Mouse (Mus musculus) spleen, adult 18-20 months (tissue): ENCODE measurements at regions not wholly inside any gene's neighbourhood (a gene's known extent, or its start where the extent isn't known, plus 50 kb on each side); places are given as distances from the start of the nearest gene placed in this dataset.
A peak's percentile ranks its signal among the peaks of the same experiment; 100 is the strongest.

Experiments
- DNase-seq, 2 experiments: peaks; one replicate each; pipeline ENCODE4 v3.0.0; 2022; ENCODE audit warnings: mixed read lengths in 2 of 2

DNA sequence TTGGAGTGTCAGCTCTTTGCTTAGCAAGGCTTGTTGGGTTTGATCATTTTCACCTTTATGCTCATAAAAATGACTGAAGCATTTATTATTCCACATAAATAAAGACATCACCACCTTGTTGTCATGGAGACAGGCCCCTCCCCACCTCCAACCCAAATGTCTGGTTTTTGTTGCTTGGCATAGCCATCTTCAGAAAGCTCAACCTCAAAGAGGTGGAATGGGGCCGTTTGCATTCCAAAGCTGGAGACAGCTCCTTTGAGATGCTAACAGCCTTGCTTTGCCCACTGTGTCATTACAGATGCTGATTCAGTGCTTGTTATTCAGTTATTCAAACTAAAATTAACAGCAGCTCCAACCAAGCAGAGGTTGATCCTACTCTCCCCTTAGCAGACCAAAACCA, 51.9 kb upstream of the Lgalsl start:
- DNase-seq = no peak

DNA sequence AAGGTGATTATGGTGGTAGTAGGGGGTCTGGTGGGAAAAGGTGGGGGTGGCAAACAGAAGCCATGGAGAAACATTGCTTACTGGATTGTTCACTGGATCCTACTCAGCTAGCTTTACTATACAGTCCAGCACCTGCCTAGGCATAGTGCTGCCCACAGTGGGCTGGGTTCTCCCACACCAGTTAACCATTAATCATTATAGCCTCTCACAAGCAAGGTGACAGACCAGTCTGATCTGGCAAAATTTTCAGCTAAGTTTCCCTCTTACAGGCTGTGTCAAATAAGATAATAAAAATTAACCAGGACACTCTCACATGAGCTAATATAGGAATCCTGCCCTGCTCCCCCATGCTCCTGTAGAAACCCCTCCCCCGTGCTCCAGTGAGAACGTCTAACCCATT, 53.1 kb upstream of the Lgalsl start:
- no peak for DNase-seq

DNA sequence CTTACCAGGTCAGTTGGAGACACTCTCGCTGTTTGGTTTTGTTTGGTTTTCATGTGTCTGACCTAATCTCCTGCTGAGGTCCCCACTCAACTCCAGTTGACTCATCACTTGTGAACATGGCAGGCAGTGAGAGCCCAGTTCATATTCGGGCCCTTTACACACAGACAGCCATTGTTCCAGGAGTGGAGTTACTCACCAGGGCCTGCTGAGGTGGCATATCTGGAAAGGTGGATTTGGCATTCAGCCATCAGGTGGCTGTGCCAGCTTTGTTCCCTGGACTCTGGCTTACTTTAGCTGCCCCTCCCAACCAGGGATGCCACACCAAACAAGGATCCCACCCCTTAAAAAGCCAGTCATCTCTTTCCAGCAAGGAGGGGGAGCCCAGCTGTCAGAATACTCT, 56.2 kb upstream of the Lgalsl start:
- no peak for DNase-seq

DNA sequence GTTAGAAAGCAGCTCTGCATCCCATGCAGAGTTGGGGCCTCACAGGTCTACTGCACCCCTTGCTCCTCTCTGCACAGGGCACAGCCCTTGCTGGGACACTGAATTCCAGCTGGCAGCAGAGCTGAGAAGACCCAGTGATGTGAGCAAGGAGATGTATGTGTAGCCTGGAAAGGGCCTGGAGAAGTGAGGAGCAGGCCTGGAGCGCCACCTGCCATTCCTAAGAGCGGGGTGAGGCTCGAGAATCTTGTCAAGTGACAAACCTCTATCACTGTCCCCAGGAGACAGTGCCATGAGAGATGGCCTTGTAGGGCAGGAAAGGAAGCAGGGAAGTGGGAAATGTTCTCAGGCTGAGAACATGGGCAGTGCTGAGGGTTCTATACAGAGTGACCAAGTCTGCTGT, 59.6 kb upstream of the Lgalsl start:
- no peak for DNase-seq

DNA sequence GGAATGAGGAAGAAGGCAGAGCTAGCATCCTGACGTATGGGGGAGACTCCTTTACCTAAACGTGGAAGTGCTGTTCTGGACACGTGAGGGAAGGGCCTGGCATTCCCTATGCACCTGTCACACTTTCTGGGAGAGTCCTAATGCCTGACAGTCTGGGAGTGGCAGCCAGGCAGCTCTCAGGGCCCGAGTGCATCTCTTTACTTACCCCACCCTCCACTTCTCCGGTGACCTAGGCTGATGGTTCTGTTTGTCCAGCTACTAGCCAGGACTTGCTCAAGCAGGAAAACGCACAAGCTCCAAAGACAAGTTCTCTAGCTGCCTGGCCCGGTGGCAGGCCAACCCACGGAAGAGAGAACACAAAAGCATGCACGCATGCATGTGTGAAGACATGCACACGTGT, 60.9 kb upstream of the Lgalsl start:
- DNase-seq = no peak

DNA sequence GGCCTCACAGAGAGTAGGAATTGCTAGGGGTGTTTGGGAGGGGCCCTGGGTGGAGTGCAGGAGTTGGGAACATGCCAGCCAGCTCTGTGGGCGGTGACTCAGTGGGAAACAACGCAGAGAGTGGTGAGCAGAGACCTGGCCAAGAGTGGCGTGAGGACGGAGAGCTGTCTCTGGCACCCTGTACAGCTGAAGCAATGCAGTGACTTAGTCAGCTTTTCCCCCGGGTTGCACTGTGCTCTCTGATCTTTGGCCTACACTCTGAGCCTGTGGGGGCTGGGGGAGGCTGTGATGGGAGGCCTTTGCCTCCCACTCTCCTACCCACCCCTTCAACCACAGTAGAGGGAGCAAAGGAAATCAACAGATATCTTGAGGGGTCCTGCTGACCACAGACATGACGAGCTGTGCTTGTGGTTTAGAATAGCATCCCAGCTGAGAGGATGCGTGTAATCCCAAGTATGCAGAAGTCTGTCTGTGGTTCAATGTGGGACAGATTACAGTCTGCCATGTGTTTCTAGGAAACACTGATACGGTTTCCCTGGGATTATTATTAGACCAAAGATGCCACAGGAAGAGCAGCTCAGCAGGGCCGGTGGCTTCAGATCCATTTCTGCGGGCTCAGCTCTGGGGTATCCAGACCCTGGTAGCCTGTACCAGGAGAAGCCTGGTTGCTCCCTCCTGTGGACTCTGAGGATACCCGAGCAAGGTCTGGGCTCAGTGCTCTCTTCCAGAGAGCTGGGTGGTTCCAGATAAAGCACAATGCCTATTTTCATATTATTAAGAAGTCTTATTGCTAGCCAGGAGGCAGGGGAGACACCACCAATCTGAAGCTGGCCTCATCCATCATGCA, 65.6 kb upstream of the Lgalsl start:
- no peak for DNase-seq

DNA sequence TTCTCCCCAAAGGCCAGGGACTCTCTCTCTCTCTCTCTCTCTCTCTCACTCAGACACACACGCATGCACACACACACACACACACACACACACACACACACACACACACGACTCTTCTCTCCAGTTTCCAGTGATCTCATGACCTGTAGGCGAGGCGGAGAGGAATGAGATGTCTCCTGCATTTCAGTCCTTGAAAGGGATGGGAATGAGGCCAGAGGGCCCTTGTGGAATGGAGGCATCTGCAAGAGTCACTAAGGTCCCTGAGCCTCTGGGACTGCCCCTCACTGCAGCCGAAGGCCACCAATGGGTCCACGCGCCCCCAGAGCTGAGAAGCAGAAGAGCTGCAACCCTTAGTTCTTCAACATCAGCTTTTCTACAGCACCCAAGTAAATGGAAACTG, 66.6 kb upstream of the Lgalsl start:
- DNase-seq = no peak

DNA sequence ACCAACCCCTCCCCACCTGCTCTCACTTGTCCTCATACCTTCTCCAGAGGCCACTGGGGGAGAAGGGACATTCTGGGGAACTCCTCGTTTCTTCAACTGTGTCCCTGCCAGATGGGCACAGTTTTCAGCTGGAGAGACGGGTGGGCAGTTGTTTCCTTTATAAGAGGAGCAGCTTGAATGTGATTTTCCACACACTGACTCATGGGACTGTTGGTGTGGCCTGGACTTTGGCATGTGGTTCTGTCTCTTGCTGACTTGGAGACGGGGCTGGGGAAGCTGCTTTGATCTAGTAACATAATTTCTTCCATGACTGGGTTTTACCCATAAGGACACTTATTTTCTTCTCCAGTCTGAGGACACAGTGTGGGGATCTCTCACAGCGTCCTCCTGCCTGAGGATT, 67.7 kb upstream of the Lgalsl start:
- DNase-seq = no peak

DNA sequence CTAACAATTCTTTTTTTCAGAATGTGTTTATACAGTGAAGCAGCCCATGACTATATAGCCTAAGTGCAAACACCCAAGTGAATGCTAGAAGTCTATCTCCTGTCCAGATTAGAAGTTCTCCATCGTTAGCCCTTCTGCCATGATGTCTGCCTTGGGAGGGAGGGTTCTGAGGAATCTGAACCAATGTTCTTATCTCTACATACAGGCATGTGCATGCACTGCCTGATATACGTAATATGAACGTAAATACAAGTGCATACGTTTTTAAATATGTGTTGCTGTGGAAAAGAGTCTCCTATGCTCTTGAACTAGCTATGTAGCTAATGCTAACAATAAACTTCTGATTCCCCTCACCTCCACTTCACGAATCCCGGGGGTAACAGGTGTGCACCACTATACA, 68.9 kb upstream of the Lgalsl start:
- DNase-seq = no peak

DNA sequence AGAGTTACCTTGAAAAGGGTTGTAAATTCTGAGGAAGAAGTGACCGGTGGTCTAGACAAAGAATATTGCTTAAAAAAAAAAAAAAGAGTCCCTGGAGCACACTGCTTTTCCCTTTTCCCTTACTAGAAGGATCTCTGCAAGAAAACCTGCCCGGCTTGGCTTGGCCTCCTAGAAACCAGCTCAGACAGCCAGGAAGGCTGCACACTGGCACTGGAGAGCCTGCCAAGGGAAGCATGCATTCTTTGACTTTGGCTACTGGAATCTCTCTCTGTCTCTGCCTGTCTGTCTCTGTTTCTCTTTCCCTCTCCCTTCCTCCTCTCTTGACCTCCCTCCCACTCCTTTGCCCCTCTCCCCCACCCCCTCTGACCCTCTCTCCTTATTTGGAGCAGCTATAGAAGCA, 71.1 kb upstream of the Lgalsl start:
- DNase-seq = no peak

DNA sequence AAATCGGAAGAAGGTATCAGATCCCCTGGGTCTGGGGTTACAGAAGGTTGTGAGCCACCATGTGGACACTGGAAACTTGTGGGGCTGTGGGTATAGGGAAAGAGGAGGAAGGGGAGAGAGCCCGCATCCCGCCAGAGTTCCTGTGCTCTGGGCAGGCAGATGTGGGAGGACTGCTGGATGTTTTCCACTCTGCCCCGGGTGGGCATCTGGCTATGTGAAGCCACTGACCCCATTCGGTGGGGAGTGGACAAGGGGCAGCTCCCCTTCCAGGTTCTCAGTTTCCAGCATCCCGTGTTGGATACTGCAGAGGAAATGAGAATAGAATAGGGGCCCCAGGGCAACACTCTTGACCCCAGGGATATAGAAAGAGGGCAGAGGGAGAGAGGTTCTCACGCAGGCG, 72.1 kb upstream of the Lgalsl start:
- DNase-seq = no peak

DNA sequence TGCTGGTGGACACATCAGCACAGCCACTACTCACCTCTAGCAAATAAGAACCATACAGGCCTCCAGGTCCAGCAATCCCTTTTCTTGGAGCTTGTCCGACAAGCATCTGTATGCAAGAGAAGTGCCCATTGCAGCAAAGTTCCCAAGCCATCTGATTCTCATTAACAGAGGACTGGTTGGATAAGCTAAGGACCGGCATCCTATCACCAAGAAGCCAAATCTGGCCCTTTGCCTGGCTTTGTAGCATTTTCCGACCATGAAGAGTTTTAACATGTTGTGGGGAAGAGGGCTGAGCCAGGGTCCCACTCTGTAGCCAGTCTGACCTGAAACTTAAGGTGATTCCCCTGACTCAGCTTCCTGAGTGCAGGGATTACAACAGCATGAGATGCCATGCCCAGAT, 77.1 kb upstream of the Lgalsl start:
- DNase-seq = no peak

DNA sequence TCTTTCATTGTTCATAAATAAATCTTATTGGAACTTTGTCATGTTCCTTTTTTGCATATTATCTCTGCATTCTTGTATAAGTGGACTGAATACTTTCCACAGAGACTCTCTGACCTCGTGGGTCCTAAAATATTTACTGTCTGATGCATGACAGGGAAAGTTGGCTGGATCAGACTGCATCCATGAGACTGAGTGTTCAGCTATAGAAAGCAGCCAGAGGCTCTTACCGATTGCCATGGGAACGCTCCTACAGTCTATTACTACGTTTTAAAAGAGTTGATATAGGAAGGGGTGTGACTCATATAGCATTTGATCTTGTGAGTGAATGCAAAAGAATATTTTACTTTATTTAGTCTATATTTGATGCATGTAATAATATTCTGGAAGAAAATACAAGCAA, 77.6 kb upstream of the Lgalsl start:
- no peak for DNase-seq

DNA sequence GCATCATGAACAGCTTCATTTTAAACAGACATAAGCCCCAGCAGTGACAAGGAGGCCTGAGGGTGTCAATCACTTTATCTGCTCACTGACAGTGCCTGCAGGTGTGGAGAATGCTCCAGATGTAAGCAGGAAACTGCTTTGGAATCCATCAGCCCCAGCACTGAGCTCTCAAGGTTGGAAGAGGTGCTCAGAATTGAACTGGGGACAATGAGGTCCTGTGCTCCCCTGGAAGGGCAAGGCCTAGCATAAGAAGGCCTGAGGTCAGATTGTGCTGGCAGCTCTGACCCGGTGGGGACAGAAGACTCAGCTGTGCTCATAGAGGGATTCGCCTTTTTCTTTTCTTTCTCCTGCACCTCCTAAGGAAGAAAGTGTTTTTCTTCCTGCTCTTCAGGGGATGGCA, 82.2 kb upstream of the Lgalsl start:
- DNase-seq = no peak

DNA sequence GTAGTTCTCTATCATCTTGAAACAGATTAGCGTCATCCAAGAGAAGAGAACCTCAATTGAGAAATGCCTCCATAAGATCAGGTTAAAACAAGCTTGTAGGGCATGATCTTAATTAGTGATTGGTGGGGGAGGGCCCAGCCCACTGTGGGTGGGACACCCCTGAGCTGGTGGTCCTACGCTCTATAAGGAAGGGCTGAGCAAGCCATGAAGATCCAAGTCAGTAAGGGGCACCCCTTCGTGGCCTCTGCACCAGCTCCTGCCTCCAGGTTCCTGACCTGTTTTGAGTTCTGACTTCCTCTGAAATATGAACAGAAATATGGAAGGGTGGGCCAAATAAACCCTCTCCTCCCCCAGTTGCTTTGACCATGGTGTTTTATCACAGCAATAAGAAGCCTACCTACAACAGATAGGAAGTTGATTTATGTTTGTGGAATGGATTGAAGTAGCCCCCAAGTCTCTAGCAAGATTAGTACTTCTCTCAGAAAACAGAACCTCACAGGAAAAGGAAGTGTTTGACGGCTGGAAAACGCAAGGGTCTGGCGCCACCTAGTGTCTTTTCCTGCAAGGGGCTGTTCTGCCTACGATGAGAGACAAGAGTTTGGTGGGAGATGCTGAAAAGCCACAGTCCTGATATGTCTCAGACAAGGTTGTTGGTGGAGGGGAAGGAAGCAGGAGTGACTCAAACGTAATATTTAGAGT, 82.9 kb upstream of the Lgalsl start:
- peak; percentile 65 to 78 for DNase-seq

DNA sequence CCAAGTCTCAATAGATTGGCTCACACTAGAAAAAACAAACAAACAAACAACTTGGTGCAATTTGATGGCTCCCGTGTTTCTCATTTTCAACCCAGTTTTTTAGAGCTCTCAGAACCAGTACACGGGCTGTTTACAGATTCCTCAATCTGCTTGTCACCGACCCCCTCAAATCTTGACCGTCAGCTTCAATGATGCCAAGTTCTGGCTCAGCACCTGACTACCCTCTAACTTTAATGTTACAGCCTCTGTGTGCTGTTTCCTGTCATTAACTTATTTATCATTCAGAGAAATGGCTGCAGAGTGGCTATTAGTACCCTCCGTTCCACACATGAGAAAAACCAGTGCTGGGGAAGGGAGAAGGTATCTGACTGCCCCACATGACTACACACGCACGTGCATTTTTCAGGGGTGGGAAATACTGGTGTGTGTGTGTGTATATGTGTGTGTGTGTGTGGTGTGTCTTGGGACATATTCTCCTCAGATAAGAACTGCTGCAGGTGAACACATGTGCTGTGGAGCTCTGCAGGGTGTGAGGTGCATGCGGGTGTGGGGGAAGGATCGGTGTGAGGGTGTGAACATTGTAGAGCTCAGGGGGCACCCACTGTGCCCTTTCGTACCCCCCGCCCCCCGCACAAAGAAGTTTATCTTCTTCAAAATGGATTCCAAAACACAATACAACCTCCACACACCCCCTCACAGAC, 83.6 kb upstream of the Lgalsl start:
- no peak for DNase-seq

DNA sequence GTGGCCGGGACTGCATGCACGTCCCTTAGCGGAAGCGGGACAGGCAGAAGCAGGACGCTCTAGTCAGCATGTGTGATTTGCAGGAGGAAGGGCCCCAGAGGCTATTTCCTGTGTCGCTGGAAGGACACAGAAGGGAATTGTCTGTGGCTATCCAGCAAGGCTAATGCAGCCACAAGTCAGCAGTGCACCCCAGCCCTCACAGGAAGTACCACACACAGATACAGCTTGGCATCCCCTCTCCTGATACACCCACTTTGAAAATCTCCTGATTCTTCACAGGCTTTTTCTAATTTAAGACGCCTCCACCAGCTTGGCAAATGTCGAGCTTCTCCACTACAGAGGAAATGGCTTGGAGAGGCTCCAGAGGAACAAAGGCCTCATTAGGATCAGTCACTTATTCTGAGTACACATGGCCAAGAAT, 84.3 kb upstream of the Lgalsl start:
- peak; percentile 16 to 18 for DNase-seq

DNA sequence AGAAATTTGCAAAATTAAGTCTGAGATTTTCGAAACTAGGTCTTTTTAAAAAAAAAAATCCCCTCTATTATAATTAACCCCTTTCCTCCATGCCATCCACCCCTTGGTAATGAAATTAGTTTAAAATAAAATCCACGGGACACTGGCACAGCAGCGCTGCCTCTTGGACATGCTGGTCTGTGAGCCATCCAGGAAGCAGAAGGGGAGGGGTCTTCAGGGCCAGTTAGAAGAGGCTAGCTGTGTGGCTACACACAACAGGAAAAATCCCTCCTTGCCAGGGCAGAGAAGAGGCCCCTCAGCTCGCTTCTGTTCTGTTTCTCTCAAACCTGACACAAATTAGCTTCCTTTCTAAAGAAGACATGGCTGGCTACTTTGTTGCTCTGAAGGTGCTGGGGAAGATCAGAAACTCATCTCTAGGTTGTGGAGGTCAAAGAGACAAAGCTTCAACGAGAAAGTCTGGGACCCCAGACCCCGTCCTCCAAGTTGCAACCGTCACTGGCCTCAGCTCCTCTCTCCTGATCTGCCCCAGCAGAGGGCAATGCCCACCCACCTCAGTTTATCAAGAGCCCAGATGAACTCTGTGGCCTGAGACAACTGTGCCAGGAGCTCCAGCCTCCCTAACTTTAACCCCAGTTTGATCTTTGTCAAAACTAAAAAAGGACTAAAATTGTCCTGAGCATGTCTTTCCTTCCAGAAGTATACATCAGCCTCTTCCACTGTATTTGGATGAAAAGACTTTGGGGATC, 85.0 kb upstream of the Lgalsl start:
- no peak for DNase-seq

DNA sequence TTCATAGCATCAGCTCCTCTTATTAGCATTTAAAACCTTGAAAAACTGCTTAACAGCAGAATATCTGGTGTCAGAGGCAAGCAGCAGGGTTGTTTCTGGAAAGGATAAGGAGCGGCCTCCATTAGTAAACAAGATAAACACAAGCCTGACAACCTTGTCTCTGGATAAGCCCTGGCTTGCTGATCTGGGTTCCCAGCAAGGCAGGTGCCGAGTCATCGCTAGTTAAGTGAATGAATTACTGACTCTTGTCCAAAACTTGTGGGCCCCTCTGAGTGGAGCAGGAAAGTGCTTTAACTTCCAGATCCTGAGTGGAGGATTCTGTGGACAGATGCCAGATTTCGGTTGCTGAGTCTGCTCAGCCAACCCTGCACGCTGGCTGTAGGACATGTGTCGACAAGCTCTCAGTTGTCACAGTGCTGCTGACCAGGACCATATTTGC, 85.6 kb upstream of the Lgalsl start:
- no peak for DNase-seq

DNA sequence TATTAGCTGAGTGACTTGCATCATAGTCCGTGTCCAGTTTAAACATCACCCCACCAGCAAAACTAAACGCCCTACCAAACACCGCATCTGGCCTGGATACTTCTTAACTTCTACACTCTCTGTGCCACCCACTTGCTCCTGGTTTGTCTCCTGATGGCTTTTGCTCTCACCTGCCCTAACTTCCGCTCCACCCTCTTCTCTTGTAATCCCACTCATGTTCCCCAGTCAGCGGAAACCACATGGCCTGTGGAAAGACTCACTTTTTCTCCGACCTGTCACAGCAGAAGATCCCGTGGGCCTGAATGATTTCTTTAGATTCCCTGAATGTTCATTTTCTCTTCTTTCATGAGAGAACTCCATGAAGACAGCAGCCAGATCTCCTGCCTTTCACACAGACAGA, 86.1 kb upstream of the Lgalsl start:
- no peak for DNase-seq

DNA sequence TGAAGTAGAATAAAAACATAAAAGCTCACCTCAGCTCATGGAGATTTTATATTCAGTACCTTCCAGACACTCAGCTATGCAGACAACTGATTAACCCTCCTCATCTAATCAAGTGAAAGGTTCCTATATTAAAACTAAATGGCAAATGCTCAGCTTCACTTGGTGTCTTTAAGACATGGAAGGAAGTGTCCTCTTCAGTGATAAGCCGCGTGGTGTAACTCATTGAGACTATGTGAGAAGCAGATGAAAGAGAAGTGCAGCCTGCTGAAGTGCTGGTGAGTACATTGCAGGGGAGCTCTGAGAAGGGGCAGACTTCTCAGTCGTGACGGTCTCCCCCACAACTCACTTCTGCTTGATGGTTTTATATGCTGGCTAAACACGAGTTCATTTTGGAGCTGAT, 86.6 kb upstream of the Lgalsl start:
- DNase-seq = no peak

DNA sequence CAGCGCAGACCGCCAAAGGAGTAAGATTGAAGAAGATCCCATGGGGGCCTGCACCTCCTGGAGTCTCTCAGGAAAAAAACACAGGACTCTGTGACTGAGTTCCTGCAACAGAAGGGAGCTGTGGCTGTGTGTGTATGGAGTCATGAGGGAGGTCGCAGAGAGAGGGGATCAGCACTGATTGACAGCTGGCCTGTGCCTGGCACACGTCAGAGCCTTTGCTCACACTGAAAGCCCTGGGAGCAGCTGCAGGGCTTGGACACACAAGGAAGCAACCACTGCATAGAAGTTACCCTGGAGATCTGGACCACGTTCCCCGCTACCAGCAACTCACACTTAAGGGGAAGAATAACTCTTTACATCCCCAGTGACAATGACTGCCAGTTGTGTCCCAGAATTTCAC, 92.3 kb upstream of the Lgalsl start:
- no peak for DNase-seq

DNA sequence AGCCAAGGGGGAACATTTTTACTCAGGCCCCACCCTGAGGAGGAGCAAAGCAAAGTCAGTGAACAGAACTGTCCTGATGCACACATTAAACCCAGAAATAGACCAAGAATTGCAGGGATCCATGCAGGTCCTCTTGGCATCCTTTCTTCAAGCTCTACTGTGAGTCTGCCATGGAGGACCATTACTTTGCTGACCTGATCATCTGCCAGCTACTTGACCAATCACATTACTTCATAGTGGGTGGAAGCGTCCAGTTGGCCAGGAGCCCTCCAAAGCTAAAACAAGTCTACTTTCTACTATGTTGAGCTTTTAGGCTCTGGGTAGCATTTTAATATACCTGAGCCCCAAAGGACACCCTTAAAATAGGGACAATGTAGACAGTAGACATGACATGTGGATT, 98.6 kb upstream of the Lgalsl start:
- DNase-seq = no peak
